Mouse (Mus musculus) lung, postnatal 0 days (tissue): ENCODE measurements at regions not wholly inside any gene's neighbourhood (a gene's known extent, or its start where the extent isn't known, plus 50 kb on each side); places are given as distances from the start of the nearest gene placed in this dataset.

Source experiments
- ATAC-seq: fragments of 200-750 bp; cut with Nextera tagmentation; 2 replicates; pipeline ENCODE4 v1.8.0; 2017; ENCODE audit warnings: moderate library complexity
- DNase-seq: peaks from one replicate; pipeline ENCODE4 v3.0.0-alpha.2; 2016; ENCODE audit warnings: low spot score
- H3K27ac ChIP-seq: fragments of 300-500 bp; sonication (generic); 2 replicates; pipeline ENCODE4 v1.5.1; 2014; ENCODE audit warnings: antibody characterized with exemption, mild to moderate bottlenecking, low read length, mixed read lengths
- H3K27me3 ChIP-seq: fragments of 300-500 bp; sonication (generic); replicated peaks from 2 replicates; pipeline ENCODE4 v1.6.1; 2014; ENCODE audit warnings: low read length, mixed read lengths; ENCODE audit not compliant: insufficient read depth
- H3K36me3 ChIP-seq: fragments of 300-500 bp; sonication (generic); 2 replicates; pipeline ENCODE4 v1.6.1; 2014; ENCODE audit warnings: low read length, mixed read lengths; ENCODE audit not compliant: insufficient read depth
- H3K4me1 ChIP-seq: fragments of 300-500 bp; sonication (generic); 2 replicates; pipeline ENCODE4 v1.6.1; 2014; ENCODE audit warnings: antibody characterized with exemption, low read depth, low read length, mixed read lengths; ENCODE audit not compliant: insufficient read depth
- H3K4me2 ChIP-seq: fragments of 300-500 bp; sonication (generic); replicated peaks from 2 replicates; pipeline ENCODE4 v1.6.1; 2014; ENCODE audit warnings: low read depth, mild to moderate bottlenecking, low read length, moderate library complexity, mixed read lengths
- H3K4me3 ChIP-seq: fragments of 300-500 bp; sonication (generic); 2 replicates; pipeline ENCODE4 v1.5.1; 2014; ENCODE audit warnings: low read depth, low read length
- H3K9ac ChIP-seq: fragments of 300-500 bp; sonication (generic); replicated peaks from 2 replicates; pipeline ENCODE4 v1.6.1; 2014; ENCODE audit warnings: low read depth, mild to moderate bottlenecking
- H3K9me3 ChIP-seq: fragments of 300-500 bp; sonication (generic); 2 replicates; pipeline ENCODE4 v1.6.1; 2016; ENCODE audit warnings: low read length, mixed read lengths
- CTCF ChIP-seq: IDR thresholded peaks from 2 replicates; pipeline ENCODE4 v1.5.1; 2016; ENCODE audit warnings: antibody characterized with exemption, mild to moderate bottlenecking
- EP300 ChIP-seq: IDR thresholded peaks from 2 replicates; pipeline ENCODE4 v1.6.1; 2016; ENCODE audit warnings: antibody characterized with exemption, mild to moderate bottlenecking, control low read depth
- WGBS: fragments of 180-500 bp; shearing (Covaris S2); extraction: QIAGEN DNeasy Blood & Tissue Kit; methylation state at CpG from one replicate; pipeline ENCODE4 v1.1.7; 2014; 5-methylcytosine and 5-hydroxymethylcytosine counted together

DNA sequence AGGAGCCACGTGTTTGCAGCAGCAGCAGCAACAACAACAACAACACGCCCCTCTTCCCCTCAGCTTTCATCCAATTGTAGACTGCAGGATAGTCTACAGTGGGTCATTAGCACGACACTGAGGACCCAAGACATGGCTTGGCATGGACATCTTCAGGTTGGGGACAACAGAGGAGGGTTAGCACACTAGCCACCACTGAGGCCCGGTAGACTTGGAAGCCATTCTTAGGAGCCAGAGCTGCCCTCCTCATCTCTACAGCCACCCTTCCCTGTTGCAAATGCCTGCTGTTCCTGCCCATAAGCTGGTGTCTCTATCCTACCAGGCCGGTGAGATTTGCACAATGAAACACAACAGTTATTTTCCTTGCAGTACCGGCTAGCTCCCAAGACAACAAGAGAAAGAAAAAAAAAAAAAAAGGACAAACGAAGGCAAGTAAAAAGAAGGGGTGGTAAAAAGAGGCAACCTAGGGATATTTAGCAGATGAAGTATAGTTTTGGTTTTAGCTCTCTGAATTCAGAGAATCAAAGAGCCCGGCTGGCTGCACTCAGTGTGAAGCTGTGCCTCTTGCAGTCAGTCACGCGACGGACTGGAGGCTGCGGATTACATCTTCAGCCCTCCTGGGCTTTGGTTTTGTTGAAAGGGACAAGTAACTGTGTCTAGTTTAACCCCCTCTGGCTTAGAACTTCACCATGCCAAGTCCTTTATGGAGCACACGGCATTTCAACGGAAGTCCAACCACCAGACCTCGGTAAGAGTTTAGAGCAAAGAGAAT lies 421.9 kb upstream of the Mki67 start:
- Histone ChIP-seq H3K4me2 (no peak overlapping the region), H3K36me3 (no peaks in the 10 kb centered on the region), H3K9ac (no peak overlapping the region), H3K4me1 (no peaks in the 10 kb centered on the region), H3K4me3 (no peak overlapping the region), H3K27me3 (no peaks in the 10 kb centered on the region), H3K9me3 (no peaks in the 10 kb centered on the region), H3K27ac (no peak overlapping the region)
- DNase-seq (no peak), ATAC-seq (no peak)
- 83% methylated on average over 15 of the region's 15 CpGs for WGBS
- TF ChIP-seq CTCF (no peak), EP300 (no peak)

DNA sequence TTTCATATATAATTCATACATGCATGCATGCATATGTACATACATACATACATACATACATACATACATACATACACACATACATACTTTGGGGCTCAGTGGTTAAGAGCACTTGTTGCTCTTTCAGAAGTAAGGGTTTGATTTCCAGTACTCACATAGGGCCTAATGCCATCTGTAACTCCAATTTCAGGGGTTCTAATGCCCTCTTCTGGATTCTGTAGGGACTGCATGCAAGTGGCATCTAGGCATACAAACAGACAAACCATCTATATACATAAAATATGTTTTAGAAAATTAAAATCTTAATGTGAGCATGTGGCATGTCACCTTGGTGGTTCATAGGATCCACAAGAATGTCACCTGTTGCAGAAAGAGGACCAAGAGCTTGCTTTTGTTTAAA lies 426.7 kb upstream of the Mki67 start:
- H3K27me3 ChIP-seq, result no peaks in the 10 kb centered on the region

DNA sequence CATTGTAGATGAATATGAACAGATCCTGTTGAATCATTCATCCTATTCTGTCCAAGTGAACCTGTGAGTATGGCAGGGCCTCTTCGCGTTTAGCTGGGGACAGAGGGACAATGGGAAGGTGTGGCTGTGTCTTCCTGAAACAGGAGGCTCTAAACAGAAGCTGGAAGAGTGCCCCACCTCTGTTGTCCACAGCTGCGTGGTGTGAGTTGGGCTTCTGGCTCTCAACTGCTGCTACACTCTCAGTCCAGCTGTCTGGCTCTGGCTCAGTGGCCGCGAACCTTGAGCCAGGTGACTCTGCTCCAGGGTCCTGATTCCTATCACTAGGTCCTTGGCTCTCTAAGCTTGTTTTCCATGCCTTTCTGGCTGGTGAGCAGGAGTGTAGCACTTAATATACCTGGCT lies 434.0 kb upstream of the Mki67 start:
- DNase-seq, result no peak

More for the DNA sequence above, 426.7 kb upstream of the Mki67 start:
- Histone ChIP-seq H3K9me3 (no peaks in the 10 kb centered on the region), H3K27ac (no peak overlapping the region), H3K4me1 (no peaks in the 10 kb centered on the region), H3K9ac (no peak overlapping the region), H3K4me3 (no peak overlapping the region), H3K4me2 (no peak overlapping the region), H3K36me3 (no peaks in the 10 kb centered on the region)
- DNase-seq (no peak), ATAC-seq (no peak)
- no peak for TF ChIP-seq EP300
- peak; percentile 49 for TF ChIP-seq CTCF

DNA sequence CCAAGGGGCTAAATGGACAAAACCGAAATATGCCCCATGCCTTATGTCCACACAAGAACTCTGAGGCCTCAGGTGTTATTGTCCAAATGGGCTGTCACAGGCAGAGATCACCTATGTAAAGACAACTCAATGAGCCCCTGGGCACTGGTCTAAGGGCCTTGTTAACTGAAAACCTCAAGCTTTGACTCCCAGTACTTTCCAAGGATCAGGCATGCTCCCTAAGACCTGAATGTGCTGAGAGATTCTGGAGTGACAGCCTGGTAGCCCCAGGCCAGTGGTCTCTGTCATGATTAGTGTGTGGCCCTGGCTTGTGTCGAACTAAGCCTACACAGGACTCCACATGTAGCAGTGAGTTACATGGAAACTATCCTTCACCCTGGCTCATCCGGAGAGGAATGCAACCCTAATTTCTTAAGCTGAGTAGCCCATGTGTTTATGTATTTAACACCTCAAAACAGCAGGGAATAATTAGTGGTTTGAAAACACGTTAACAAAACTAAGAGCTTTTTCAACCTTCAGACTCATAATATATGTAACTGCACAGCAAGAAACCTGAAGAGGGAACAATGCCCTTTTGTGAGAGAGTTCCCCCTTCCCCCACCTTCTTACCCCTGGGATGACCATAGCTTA lies 435.3 kb upstream of the Mki67 start:
- DNase-seq (no peak), ATAC-seq (no peak)
- no peaks in the 10 kb centered on the region for H3K4me1 ChIP-seq
- TF ChIP-seq EP300, result no peak
- H3K27me3 ChIP-seq, result no peaks in the 10 kb centered on the region
- H3K9me3 ChIP-seq, result no peaks in the 10 kb centered on the region
- no peak overlapping the region for H3K27ac ChIP-seq
- 68% methylated on average over 4 of the region's 4 CpGs for WGBS
- H3K36me3 ChIP-seq, result no peaks in the 10 kb centered on the region
- no peak overlapping the region for H3K9ac ChIP-seq
- no peak overlapping the region for H3K4me3 ChIP-seq
- H3K4me2 ChIP-seq, result no peak overlapping the region

More for the DNA sequence above, 434.0 kb upstream of the Mki67 start:
- H3K4me2 ChIP-seq, result no peak overlapping the region
- no peak for ATAC-seq
- H3K27ac ChIP-seq, result no peak overlapping the region
- no peaks in the 10 kb centered on the region for H3K4me1 ChIP-seq
- H3K9ac ChIP-seq, result no peak overlapping the region
- no peaks in the 10 kb centered on the region for H3K36me3 ChIP-seq
- WGBS, result 53% methylated on average over 5 of the region's 5 CpGs
- H3K9me3 ChIP-seq, result no peaks in the 10 kb centered on the region
- TF ChIP-seq EP300, result no peak
- no peaks in the 10 kb centered on the region for H3K27me3 ChIP-seq
- no peak overlapping the region for H3K4me3 ChIP-seq

DNA sequence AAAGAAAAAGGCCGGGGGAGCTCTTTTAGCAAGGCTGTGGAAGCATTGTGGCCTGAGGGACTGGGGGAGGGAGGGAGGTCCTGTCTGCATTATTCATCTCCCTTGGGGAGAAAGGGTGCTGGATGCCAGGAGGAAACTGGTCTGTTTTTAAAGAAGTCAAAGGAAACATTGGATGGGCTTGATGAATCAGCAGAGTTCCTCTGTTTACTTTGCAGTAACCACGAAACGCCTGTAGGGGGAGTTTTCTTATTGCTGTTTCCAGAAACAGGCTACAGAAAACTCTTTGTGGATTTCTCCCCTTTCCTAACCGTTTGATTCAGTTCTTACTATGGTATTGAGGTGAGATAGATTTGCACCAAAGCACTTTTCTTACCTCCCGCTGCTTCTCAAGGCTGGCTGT lies 436.3 kb upstream of the Mki67 start:
- Histone ChIP-seq H3K4me3 (no peak overlapping the region), H3K4me1 (no peaks in the 10 kb centered on the region), H3K9ac (no peak overlapping the region), H3K36me3 (no peaks in the 10 kb centered on the region), H3K27me3 (no peaks in the 10 kb centered on the region), H3K9me3 (no peaks in the 10 kb centered on the region), H3K4me2 (no peak overlapping the region), H3K27ac (no peak overlapping the region)
- WGBS, result 39% methylated on average over 5 of the region's 5 CpGs
- DNase-seq (peak; percentile 56), ATAC-seq (no peak)
- peak; percentile 68 for TF ChIP-seq CTCF
- no peak for TF ChIP-seq EP300

DNA sequence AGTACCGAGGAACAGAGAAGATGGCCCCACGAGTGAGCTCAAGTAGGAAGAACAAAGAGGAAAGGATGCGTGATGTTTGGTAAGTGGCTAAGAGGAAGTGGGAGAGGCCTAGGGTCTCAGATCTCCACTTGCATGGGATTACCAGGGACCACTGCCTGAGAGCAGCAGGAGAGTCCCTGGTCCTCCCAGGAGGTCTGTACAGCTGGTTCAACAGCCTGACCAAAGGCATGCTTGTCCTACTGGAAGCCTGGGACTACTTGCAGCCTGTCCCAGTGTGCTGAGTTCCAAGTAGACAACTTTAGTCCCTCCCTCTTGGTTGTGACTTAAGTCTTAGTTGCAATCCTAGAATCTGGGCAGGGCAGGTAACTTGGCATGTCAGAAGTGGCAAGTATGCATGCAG lies 437.5 kb upstream of the Mki67 start:
- no peak overlapping the region for H3K4me2 ChIP-seq
- 49% methylated on average over 3 of the region's 3 CpGs for WGBS
- no peaks in the 10 kb centered on the region for H3K4me1 ChIP-seq
- H3K4me3 ChIP-seq, result no peak overlapping the region
- H3K27me3 ChIP-seq, result no peaks in the 10 kb centered on the region
- TF ChIP-seq CTCF (no peak), EP300 (no peak)
- ATAC-seq (no peak), DNase-seq (no peak)
- no peaks in the 10 kb centered on the region for H3K9me3 ChIP-seq
- no peak overlapping the region for H3K27ac ChIP-seq
- no peaks in the 10 kb centered on the region for H3K36me3 ChIP-seq
- H3K9ac ChIP-seq, result no peak overlapping the region
